Mouse (Mus musculus) WW6 (cell line): ENCODE data around the gene Etv6.

Experiments used
- DNase-seq: peaks from one replicate; pipeline ENCODE4 v3.0.0-alpha.2; 2013; ENCODE audit warnings: low read depth, low spot score

Etv6 gene

DNA sequence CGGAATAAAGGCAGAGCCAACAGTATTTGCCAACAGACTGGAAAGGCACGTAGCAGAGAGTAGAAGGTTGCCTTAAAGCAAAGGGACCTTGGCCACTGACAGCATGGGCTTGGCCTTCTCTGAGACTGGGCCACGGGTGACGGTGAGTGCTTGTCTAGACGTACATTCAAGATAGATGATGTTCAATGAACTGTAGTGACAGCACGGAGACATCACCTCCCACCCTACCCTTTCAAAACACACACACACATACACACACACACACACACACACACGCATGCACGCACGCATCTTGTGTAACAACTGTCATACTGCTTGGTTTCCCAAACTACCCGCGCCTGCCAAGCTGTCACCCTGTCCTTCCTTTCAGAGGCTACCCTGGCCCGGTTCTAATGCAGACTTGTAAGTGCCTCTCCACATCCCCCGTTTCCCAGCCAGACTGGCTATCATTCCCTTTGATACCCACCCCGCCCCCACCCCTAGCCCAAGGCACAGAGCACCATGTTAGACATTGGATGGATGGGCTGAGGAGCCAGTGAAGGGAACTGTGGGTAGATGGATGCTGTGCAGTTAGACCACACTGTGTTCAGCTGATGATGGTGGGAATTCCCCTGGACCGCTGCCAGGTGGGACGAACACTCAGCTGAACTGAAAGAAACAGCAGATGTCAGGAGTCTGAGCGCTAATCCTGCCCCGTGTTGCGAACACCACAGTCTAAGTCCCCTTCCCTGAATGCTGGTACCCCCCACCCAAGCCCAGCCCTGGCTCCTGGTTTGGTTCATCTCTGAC, 172.1 kb downstream of the Etv6 start:
- DNase-seq: no peak

- DNase-seq: no peak
Observed at GRCm38 (mm10) chr6:134208180-134208952, 172.9 kb downstream of the Etv6 start.

- DNase-seq: no peak
Observed at GRCm38 (mm10) chr6:134210675-134211457, 175.4 kb downstream of the Etv6 start.

- no peak for DNase-seq
Observed at GRCm38 (mm10) chr6:134211458-134211776, 175.9 kb downstream of the Etv6 start.

GRCm38 (mm10) chr6:134217747-134218146, 182.2 kb downstream of the Etv6 start:
- no peak for DNase-seq

GRCm38 (mm10) chr6:134218441-134218840, 182.9 kb downstream of the Etv6 start:
- no peak for DNase-seq

- no peak for DNase-seq
Observed at GRCm38 (mm10) chr6:134219358-134219757, 183.9 kb downstream of the Etv6 start.

DNA sequence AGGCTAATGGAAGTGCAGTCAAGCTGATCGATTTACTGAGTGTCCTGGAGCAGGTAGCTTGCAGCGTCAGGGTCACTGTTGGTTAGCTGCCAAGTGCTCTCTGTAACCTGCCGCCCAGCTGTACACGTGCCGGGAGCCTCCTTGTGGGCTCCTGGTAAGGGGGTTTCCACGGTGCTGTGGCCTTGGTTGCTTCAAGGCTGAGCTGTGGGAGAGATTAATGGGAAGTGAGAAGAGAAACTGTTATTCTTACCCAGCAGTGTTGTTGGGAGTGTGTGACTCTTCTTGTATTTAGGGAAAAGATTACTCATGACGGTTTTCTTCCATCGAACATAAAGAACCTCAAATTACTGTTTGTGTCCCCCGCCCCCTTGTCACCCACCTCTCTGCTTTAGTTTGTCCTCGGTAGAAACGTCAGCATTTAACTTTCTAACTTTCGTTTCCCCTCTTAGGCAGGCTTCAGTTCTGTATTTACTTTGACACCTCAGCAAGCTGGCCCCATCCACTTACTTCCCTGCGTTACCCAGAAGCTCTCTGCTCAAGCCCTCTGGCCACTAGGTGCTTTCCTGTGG, 184.8 kb downstream of the Etv6 start:
- no peak for DNase-seq

DNA sequence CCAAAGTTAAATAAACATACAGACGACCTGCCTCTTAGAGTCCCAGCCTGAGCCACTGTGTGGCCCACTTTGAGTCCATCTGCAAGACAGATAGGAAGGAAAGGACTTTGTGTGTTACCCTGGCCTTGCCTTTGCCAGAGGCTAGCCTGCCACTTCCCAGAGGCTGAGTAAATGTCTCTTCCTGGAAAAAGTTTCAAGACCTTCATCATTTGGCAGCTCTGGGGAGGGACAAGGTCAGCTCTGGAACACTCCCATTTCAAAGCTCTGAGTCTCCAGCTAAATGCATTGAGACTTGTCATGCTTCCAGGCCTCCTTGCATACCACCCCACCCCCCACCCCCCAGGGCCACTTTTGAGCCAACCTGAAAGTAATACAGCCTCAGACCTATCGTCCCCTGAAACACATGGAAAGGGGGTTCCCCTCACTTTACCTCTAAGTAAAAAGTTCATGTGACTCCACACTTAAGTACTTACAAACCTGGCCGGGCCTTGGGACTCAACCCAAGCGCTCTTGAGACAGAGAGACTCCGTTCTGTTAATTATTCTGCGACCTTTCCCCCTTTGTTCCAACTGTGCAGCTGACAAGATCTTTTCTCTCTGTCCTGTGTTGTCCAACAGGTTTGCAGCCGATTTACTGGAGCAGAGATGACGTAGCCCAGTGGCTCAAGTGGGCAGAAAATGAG, 186.9 kb downstream of the Etv6 start:
- no peak for DNase-seq

- DNase-seq: no peak
Observed at GRCm38 (mm10) chr6:134225564-134225963, 190.1 kb downstream of the Etv6 start.

DNA sequence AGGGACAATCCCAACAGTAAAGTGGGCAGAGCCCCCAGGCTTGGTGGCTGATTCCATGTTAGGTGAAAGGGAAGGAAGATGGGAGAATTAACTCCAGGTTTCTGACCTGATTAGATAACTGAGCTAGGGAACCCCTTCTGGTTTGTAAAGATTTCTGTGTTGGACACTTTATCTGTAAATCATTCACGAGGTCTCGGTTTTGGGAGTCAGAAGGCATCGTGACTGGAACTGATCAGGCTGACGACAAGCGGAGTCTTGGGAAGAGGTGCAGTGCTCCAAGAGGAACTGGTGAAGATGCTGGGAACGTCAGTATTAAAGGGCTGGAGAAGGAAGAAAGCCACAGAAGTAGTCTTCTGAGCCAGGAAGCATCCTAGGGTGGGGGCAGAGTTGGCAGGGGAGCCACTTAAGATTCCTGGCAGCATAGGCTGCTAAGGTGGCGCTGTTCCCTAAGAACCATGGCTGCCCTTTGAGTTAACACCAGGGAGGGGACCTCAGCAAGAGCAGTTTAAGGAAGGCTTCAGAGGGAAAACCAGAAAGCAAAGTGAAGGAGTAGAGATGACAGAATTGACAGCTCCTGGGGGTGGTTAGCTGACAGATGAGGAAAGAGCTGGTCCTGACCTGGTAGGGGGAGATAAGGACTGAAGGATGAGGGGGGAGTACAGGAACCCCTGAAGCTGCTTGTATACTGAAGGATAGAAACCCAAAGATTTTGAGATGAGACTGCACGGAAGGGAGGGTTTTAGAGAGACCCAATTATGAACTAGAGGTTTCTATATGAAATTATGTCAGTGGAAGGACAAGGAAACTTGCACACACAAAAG, 191.1 kb downstream of the Etv6 start:
- DNase-seq: no peak

DNA sequence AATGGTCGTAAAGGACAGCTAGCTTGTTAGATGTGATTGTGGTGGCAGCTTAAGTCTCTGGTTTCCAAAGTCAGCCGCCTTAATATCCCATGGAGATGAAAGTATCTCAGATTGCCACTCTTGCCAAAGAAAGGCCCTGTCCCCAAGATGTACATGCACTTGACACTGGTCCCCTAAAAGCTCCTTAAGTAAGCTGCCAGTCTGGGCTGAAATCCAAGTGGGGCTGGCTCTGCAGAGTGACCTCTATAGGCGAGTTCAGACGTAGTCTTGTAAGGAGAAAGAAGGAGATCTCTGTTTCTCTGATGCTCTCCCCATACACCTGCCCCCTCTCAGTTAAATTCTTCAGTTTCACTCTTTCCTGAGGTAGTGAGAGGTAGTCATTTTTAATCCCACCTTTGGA, 200.8 kb downstream of the Etv6 start:
- DNase-seq: no peak

DNA sequence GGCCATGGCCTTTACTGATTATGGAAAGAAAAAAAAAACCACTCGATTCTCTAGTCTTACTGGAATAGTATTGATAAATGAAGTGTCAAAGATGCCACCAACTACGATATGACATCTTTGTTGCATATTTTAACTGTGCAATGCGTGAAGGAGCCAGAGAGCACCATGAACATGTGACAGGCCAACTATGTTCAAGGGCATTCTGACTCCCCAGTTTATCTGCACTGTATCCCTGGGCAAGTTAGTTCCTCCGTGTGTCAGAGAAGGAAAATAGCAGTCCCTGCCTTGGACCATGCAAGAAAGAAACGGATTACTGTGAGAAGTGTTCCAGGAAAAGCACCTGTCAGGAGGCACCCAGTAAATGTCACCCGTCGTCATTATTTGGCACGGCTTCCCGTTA, 203.0 kb downstream of the Etv6 start:
- DNase-seq: no peak

DNA sequence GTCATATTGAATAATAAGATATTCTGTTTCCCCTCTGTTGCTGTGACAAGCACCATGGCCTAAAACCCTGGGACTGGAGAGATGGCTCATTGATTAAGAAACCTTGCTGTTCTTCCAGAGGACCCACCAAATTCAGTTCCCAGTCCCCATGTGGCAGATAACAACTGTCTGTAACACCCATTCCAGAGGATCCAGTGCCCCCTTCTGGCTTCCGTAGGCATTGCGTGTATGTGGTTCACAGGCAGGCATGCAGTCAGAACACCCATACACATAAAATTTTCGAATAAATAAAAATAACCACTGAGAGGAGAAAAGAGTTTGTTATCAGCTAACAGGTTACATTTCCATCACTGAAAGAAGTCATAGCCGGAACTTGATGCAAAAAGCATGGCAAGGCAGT, 205.5 kb downstream of the Etv6 start:
- DNase-seq: no peak

- no peak for DNase-seq
Observed at GRCm38 (mm10) chr6:134243119-134243518, 207.6 kb downstream of the Etv6 start.

DNA sequence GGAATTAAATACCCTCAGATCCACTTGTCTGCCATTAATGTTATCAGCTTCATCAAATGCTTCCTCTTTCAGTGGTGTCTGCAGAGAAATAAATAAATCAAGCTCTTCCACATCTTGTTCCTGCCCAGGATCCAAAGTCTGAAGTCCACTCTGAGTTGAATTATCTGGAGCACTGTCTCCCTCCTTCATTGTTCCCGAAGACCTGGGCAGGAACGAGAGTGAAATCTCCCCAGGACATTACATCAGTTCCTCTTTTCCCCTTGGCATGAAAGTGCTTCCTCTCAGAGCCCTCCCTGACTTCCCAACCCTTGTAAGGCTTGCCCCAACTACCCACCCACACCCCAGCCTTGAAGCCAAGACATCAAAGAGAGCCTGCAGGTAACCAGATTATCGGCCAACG, 208.0 kb downstream of the Etv6 start:
- no peak for DNase-seq

- no peak for DNase-seq
Observed at GRCm38 (mm10) chr6:134244071-134244470, 208.6 kb downstream of the Etv6 start.

GRCm38 (mm10) chr6:134246109-134246508, 210.6 kb downstream of the Etv6 start:
- DNase-seq: no peak

DNA sequence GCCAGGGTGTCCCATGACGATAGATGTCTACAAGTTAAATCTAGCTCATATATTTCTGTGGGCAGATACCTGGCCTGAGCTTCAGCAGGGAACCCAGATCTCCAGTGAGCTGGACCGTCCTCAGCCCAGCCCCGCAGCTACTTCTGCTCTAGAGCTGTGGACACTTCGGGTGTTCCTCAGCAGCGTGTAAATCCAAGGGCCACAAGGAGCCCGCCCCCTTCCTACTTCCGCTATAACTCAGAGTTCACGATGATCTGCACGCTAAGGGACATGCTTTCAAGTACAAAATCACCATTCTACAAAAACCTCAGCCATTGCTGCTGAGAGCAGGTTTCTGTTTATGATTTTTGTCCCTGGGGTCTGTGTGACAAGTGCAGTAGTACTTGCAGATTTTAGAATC, 211.8 kb downstream of the Etv6 start:
- no peak for DNase-seq

DNA sequence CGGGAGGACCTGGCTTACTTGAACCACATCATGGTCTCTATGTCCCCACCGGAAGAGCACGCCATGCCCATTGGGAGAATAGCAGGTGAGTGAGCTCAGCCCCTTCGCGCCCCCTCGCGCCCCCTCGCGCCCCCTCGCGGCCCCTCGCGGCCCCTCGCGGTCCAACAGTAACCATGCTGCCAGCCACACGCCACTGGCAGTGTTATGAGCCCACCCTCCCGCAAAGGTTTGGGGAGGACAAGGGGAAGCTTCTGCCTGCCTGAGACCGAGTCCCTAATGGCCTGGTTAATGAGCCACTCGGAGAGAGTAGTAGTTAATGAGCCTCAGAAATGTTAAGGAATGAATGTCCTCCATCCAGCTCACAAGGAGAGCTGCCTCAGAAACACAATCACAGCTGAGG, 213.2 kb downstream of the Etv6 start:
- DNase-seq: no peak

DNA sequence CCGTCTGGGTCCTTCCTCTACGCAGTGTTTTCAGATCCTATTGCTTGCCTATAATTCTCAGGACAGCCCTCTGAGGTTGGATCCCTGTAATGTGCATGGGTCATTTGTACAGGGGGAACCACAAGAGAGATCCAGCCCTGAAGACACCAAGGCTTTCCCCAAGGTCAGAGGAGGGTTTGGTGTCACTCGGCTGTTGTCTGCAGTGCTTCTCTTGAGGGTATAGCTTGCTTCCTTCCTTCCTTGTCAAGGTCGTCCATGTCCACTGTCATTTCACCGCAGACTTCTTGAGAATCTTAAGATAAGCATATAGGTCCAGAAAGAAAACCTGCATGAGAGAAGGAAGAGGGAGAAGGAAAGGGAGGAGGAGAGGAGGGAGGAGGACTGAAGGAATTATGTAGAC, 215.3 kb downstream of the Etv6 start:
- no peak for DNase-seq
